Mouse (Mus musculus): ENCODE data around the gene Snrpa1.

Gene Snrpa1

GRCm38 (mm10) chr7:66058703-66059102 is at the start of gene Snrpa1:
TSS of gene Snrpa1 (plus strand) at chr7:66059003.
- in situ Hi-C loops (cut with MboI, MseI) = loop anchor here (5.0 kb wide), 1 partner anchor 356 kb away; no protein-coding TSS in a partner anchor

DNA sequence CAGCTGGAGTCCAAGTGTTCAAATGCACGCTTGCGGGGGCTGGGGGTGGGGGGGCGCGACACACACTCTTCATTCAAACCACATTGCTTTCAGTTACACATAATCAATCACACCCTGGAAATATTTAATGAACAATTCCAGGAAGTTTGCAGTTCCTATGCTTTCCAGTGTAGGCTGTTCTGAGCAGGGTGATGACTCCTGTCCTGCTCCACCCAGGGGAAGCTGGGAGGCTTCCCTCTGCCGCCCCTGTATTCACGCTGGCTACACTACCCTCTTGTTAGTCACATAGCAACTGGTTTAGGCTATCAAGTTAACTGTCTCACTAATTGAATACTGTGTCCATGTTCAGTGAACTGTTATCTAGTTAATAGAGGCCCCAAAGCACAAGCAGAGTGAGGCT is 48.3 kb upstream of the Snrpa1 start:
- in situ Hi-C loops (cut with MboI, MseI) = no loop called here

DNA sequence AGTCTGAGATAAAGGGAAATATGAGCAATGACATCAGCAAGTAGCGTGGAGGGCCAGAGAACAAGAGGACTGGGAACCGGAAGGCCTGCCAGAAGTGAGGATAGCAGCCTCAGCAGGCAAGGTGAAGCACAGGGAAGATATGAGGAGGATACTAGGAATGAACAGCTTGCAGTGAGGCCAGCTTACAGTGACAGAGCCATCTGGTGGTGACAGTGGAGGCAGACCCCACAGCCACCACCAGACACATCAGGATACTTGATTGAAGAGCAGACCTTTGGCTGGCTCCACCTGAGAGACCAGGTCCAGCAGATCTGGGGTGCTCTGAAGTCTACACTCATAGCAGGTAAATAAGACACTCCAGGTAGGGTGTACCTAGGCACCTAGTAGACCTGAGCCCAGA is 31.1 kb upstream of the Snrpa1 start:
- in situ Hi-C loops (cut with MboI, MseI) = no loop called here

DNA sequence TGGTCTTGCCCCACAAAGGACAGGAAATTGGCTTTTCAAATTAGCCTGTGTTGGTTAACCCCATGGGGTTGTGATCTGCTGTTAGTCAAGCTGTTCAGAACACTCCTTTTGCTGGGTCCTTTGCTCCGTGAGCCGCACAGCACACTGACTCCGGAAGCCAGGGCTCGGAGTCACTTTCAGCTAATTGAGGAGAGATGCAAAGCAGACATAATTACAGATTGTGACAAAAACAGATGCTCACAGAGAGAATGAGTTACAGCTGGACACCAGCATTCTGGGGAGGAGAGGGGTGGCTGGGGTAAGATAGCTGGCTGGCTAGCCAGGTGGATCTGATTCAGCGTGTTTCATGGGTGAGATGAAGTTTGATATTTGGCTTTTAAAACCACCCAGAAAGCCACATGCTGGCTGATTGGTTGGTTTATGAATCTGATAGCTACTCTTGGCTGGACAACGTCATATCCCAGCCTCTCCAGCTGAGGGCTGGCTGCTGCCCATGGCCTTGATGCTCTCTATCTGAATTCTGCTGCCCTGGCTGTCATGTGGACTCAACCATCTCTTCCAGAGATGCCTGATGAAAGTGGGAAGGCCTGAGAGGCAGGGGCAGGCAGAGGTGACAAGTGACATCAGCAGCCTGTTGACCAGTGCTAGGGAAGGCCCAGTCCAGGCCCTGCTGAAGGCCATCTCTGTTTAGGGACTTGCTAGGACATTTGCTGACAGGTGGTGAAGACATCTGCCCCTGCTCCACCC is 29.9 kb upstream of the Snrpa1 start:
- in situ Hi-C loops (cut with MboI, MseI) = no loop called here

DNA sequence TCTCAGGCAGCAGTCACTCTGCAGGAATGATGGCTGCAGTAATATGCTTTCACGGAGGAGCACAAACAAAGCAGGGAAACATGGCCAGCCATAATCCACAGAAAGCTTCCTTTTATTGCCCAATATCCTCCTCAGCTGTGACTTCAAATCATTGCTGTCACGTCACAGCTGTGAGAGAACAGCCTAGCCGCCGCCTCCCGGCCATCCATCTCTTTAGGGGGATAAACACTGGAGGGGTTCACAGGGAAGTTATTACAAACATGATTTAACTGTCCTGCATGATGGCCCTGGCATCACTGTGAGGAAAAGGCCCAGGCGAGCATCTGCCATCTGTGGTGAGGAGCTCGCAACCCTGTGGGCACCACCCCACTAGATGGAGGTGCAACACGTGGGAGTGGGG is 22.0 kb upstream of the Snrpa1 start:
- in situ Hi-C loops (cut with MboI, MseI) = no loop called here

GRCm38 (mm10) chr7:66038261-66038660 is 20.5 kb upstream of the Snrpa1 start:
- in situ Hi-C loops (cut with MboI, MseI) = no loop called here

DNA sequence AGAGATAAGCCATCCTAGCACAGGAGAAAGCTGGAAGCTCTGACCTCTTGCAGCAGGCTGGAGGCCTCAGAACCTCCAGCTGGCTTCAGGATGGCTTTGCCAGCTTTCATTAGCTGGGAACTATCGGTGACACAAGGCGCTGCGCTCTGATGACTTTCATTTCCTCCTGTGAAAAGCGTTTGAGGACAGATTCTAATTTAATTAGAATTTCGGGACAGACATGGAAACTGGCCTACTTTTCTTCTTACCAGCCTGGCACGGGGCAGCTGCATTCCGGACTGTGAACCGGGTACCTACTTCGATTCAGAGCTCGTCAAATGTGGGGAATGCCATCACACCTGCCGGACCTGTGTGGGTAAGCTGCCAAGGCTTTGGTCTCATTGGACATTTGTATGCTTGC is 20.1 kb upstream of the Snrpa1 start:
- in situ Hi-C loops (cut with MboI, MseI) = no loop called here

- in situ Hi-C loops (cut with MboI, MseI) = no loop called here
These were observed 18.6 kb upstream of the Snrpa1 start for GRCm38 (mm10) chr7:66040026-66040814.

DNA sequence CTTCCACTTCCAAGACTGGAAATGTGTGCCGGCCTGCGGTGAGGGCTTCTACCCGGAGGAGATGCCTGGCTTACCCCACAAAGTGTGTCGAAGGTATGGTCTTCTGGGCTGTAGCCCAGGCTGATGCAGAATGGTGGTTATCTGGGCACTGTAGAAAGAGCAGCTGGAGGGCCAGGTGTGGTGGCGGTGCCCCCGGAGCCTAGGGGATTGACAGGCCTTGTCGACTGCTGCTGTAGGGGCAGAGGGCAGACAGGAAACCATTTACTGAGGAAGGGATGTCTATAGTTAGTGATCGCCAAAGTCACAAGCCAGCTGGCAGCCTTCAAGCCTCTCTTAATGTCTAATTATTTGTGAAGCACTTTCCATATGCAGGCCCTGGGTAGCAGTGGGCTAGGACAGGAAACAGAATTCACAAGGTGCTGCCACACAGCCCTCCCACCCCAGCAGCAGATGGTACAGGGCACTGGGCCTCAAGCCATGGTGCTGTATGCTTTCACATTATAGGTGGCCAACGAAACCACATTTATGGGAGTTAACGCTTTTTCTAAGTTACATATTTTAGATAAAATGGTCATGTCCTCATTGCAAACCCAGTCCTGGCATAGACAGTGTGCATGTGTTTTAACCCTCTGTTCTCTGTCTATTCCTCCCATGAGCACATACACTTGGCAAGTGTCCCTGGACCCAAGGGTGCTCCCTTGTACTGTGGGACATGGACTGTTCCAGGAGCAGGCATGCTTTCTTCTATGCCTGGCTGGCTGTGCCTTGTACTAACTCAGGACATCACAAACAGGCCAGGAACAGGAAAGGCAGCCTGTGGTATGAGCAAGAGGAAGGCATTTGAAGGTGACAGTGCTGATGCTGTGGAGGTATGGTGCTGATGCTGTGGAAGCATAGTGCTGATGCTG is 15.0 kb upstream of the Snrpa1 start, which contains the start of gene Gm45213:
Gene Gm45213 (plus strand): TSS at position 51 of the 908 bp plus-strand sequence.
- in situ Hi-C loops (cut with MboI, MseI) = no loop called here

- in situ Hi-C loops (cut with MboI, MseI) = no loop called here
These were observed 14.2 kb upstream of the Snrpa1 start for GRCm38 (mm10) chr7:66044617-66045016.

DNA sequence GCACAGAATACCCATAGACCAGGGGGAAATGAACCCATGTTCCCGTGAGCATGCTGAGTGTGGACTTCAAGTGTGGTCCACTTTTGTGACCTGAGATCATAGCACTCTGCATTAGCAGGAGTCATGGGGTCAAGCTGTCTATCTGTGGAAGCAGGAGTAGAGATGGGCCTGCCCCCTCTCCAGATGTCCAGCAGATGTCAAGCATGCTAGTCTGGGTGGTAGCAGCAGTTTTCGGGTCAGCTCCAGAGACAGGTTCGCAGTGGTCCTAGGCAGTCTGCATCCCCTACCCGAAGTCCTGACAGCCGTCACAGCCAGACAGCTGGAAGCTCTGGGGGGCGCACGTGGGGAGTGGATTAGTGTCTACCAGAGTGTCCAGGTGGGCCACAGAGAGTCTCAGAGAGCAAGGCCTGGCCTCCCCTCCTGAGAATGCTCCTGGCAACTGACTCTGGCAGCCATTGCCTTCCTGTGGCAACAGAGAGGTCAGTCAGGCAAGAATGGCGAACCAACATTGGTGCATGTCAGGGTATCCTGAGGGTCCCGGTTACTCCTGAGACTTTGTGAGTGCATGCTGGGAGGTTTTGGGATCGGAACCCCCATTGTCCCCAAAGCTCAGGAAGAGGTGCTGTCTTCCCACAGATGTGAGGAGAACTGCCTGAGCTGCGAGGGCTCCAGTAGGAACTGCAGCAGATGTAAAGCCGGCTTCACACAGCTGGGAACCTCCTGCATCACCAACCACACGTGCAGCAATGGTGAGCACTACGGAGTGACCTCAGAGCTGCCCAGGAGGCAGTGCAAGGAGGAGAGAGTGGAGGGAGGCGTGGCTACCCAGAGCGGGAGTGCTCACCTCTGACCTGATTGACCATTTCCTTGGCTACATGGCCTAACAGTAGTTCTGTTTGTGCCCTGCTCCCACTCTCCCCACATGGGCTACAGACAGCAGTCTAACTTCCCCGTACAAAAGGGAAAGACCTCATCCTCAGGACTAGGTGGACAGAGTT is 11.6 kb upstream of the Snrpa1 start:
- in situ Hi-C loops (cut with MboI, MseI) = no loop called here

- in situ Hi-C loops (cut with MboI, MseI) = no loop called here
These were observed 10.8 kb upstream of the Snrpa1 start for GRCm38 (mm10) chr7:66047975-66048374.

- in situ Hi-C loops (cut with MboI, MseI) = no loop called here
These were observed 10.2 kb upstream of the Snrpa1 start for GRCm38 (mm10) chr7:66048446-66049230.

- in situ Hi-C loops (cut with MboI, MseI) = no loop called here
These were observed 4.8 kb upstream of the Snrpa1 start for GRCm38 (mm10) chr7:66053946-66054483.

DNA sequence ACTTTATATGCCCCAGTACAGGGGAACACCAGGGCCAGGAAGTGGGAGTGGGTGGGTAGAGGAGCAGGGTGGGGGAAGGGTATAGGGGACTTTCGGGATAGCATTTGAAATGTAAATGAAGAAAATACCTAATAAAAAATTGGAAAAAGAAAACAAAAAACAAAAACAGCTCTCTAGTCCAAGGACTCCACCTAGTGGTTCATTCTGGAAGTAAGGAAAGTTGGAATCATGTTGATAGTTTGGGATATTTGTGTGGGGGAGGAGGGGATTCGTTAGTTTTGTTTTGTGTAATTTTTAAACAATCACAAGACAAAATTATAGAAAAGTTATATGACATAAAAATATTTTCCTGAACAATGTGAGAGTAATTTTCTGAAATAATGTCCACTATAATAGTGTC is 3.4 kb upstream of the Snrpa1 start:
- in situ Hi-C loops (cut with MboI, MseI) = loop anchor here (5.0 kb wide), 1 partner anchor 353 kb away; no protein-coding TSS in a partner anchor

DNA sequence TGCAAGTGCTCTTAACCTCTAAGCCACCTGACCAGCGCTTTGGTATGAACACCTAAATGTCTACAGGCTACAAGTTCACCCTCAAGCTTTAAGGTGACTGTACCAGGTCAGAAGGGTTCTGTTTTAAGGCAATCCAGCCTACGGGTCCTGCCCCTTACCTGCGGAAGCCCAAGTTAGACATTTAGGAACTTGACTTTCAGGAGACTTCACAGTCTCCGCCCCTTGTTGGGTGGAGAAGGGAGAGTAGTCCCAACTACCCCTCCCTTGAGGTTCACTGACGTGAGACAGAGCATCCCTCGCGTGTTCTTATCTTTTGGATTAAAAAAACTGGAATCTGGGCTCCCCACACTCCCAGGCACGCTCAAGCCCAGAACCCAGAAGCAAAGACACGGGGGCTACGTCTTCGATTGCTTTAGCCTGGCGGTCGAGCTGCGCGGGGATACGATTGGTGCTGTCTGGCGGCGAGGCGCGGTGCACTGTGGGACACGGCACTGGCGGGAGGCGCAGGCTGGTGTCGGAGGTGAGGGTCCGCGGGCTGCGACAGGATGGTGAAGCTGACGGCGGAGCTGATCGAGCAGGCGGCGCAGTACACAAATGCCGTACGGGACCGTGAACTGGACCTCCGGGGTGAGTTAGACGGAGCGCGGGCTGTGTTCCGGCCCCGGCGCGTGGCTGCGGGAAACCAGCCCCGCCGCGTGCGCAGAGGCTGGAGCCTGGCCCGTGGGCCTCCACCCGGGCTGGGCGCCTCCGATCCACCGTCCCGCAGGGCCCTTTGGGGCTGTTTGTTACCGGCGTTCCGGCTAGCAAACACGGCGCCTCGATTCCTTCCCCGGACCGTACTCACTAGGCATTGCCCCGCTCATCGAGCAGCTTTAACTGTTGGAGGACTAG is 1.5 kb downstream of the Snrpa1 start:
- in situ Hi-C loops (cut with MboI, MseI) = no loop called here

DNA sequence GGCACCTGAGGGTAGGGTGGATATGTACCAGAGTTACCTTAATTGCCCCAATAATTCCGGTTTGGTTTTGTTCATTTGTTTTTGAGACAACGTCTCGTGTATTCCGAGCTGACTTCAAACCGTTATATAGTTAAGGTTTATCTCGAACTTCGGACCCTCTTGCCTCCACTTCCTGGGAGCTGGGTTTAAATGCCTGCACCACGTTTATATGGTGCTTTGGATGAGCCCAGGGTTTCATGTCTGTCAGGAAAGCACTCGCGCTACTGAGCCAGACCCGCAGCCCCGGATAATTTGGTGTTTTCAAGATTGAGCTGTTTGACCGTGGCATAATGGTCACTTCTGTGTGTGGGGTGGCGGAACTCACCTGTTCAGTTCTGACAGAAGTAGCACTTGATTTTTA is 2.3 kb downstream of the Snrpa1 start:
- in situ Hi-C loops (cut with MboI, MseI) = no loop called here

- in situ Hi-C loops (cut with MboI, MseI) = no loop called here
These were observed 17.6 kb downstream of the Snrpa1 start for GRCm38 (mm10) chr7:66076411-66076810.
